Mouse (Mus musculus): Measurements from ENCODE around the gene Naa30.
"Not testable (repeated sequence)": the region's sequence is repeated elsewhere in the genome, so short reads cannot be mapped to it uniquely, and the experiment has no call there.

Gene Naa30

DNA sequence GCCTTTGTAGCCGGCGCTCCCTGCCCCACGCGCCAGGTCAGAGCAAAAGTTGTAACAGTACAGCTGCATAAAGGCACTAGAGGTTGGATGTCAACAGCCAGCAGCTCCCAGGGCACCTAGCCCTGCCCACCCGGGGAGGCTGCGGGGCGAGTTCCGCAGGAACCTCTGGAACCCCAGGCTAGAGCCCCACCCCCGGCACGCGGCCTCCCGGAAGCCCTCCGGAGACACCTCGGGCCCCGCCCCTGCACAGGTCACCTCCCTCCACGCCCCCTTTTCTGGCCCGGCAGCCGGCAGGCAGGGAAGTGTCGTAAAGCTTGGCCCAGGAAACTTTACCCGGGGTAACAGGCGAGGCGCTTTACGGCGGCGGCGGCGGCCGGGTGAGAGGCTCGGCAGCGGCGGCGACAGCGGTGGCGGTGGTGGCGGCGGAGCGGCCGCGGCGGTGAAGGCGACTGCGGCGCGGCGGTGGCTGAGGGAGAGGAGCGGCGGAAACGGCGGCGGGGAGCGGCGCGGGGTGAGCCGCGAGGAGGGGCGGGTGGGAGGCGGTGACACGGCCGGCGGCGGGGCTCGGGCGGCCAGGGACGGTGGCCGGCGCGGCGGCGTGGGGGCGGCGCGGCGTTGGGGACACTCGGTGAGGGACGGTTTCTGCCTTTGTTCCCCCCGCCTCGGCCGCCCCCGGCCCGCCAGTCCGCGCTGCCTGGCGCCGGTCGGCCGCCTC lies at the start of gene Naa30:
Naa30 (plus strand) TSS at position 360 of the 715 bp plus-strand sequence.
- in situ Hi-C loops (cut with MboI; ENCODE audit: low sequenced_read_pairs): no loop called here

DNA sequence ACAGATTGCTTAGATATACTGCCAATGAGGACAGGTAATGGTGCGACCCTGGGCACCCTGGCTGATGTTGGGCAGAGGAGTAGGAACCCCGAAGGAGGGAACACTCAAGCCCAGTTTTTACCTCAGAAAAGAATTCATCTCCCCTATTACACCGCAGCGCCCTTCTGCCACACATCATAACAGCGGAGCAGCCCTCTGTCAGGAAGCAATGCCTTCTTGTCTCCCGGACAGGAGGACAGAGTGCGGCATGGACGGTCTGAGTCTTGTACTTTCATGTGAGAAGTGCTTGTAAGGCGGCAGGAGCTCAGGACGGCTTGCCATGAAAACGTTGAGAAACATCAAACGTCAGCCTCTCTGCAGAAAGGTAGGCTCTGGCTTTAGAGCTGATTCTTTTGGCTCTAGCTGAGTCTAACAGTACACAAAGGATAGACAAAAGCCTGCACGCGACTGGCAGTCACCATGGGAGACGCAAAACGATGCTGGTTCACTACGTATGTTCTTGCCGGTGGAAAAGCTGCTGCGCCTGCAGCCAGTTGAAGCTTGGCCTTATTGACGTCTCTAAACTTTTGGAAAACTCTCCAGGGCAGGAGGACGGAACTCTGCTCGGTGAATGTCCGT lies 44.8 kb upstream of the Naa30 start:
- in situ Hi-C loops (cut with MboI; ENCODE audit: low sequenced_read_pairs): no loop called here

DNA sequence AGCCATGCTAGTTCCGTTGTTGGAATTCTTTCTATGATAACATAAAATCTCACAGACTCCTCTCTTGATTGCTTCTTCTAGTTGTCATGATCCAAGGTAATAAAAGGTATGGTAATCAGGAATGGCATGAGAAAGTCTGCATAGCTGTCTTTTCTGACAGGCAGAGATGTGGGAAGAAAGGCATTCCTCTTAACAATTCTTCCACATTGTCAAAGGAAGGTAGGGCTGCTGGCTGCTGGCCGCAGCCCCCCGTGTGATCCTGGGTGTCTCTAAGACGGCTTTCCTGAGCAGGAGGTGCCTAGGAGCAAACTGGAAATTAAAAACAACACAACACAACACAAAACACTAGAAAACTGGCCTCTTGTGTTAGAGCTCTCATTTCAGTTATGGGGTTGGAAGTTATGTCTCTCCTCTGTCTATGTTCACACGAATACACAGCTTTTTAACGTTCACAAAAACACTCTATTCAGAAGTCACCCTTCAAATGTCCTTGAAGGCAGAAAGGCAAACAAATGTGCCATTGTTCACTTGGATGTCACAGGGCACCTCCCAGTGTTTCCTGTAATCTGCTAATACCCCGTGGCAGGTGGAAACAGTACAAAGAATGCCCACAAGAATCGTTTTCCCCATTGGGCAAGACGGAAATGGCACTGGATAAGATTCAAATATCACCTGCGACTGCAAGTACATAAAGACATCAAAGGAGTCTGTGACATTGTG lies 43.3 kb upstream of the Naa30 start:
- in situ Hi-C loops (cut with MboI; ENCODE audit: low sequenced_read_pairs): no loop called here

DNA sequence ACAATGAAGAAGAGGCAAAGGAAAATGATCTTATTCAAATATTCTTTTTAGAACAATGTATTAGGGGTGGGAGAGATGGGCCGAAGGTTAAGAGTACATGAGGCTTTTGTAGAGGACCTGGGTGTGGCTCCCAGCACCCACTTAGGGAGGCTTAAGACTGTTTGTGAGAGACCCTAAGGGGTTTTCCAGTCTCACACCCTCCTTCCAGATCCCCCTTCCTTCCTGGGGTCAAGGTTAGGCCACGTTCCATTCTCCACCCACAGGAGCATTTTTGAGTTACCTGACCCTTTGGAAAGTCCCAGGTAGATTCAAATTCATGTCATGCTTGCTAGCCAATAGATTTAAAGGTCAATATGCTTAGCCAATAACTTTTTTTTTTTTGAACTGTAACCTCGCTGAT lies 39.6 kb upstream of the Naa30 start:
- in situ Hi-C loops (cut with MboI; ENCODE audit: low sequenced_read_pairs): no loop called here

DNA sequence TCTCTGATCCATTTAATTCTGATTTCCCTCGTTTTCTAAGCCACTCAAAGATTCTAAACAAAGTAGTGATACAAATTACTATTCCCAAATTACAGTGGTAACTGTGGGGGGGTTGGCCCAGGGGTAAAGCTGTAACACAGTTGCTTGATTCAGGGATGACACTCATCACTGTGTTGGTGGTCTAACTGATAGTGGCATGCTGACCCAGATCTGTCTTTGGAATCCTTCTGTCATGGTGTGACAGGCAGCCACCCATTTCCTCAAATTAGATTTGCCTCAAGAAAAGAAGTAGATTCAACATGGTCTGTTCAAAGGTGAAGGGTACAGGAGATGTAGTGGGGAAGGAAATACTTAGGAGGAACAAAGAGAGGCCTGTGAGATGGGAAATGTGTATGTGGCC lies 33.9 kb upstream of the Naa30 start:
- in situ Hi-C loops (cut with MboI; ENCODE audit: low sequenced_read_pairs): no loop called here

DNA sequence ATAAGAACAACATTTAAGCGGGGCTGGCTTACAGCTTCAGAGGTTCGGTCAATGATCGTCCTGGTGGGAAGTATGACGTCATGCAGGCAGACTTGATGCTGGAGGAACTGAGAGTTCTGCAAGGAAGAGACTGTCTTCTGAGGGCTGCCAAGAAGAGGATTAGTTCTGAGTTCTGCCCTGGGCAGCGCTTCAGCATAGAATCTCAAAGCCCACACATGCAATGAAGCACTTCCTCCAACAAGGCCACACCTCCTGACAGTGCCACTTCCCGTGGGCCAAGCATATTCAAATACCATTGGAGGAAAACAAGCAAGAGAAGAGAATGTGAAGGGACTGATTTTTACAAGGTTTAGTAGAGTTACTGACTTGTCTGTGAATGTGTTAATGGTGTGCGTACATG lies 31.3 kb upstream of the Naa30 start:
- in situ Hi-C loops (cut with MboI; ENCODE audit: low sequenced_read_pairs): no loop called here

DNA sequence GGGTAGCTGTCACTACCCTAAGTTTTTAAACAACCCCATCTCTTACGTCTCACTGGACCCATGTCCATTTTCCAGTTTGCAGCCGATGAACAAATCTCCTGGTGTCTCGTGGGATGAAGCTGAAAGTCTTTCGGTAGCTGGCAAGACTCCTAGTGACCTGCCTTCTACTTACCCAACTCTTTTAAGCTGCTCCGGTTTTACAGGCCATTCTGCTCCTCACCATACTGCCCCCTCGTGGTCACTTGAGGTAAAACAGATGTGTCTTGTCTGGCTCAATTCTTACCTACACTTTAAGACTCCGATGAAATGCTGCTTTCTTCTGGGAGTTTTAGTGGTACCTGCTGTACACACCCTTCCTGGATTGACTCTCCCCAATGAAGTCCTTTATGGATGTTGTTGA lies 18.2 kb upstream of the Naa30 start:
- in situ Hi-C loops (cut with MboI; ENCODE audit: low sequenced_read_pairs): no loop called here

DNA sequence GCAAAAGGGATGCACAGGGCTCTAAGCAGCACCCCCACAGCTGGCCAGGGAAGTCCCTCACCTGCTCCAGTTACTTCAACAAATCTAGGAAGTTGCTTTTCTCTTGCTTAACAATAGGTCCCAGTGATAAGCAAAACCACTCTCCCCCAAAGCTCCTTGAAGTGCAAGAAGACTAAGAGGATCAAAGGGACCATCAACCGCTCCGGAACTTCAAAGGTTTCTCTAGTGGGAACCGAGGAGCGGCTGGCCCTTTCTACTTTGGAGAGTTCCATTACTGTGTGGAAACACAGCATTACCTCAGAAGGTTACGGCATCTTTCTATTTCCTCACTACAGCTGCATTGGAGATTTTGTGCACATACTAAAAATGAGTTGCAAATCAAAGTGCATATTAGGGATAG lies 16.5 kb upstream of the Naa30 start:
- in situ Hi-C loops (cut with MboI; ENCODE audit: low sequenced_read_pairs): no loop called here

DNA sequence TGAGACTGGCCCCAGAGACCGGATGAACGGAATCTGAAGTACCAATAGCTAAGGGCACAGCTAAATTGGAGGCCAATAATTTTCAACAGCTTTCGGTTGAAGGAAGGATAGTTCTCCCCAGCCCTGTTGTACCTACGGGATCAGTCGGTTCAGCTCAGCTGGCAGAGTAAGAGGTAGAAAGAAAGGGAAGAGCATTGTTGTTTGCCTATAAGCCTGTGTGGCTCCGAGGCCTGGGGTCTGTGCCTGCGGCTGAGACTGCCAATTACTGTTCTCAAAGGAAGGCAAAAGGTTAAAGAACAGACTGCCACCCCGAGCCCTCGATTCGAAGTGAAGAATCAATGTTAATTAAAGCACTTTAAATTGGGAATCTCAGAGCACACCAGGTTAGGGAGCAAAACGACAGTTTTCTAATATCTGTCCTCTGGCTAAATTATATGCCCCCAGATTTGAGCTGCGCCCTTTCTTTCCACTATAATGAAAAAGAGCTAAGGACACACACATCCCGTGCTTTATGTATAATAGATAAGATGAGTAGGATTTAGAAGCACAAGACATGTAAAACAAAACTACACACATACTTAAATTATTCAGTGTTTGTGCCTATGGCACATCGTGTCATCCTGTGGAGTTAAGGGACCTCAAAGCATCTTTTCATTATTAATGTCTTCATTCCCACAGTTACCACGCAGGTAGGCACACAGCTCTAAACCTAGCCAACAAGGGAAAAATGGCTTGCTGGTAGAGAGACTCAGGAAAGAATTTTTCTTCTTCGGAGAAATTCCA lies 13.7 kb upstream of the Naa30 start:
- in situ Hi-C loops (cut with MboI; ENCODE audit: low sequenced_read_pairs): no loop called here

DNA sequence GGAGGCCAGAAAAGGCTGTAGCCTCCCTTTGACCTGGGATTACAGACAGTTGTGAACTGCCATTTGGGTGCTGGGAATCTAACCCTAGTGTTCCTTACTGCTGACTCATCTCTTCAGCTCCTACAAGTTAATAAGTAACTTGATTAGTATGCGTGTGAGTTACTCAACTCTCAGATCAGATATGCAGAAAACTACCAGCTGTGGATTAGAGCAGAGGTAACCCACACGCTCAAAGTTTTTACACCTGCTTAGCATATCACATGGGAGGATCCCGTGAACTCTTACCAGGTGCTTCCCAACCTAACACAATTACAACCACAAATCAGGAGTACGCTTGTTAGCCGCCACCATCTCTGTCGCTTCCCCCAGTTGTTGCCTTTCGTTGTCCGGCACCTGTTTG lies 740 bp upstream of the Naa30 start:
- in situ Hi-C loops (cut with MboI; ENCODE audit: low sequenced_read_pairs): no loop called here

DNA sequence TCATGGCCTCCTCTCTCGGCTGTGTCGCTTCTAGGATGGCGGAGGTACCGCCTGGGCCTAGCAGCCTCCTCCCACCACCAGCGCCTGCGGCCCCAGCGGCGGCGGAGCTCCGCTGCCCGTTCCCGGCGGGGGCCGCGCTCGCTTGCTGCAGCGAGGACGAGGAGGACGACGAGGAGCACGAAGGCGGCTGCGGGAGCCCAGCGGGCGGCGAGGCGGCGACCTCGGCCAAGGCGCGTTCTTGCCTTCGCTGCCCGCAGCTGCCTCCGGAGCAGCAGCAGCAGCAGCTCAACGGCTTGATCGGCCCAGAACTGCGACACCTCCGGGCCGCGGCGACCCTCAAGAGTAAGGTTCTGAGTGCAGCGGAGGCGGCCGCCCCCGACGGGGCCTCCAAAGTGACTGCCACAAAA lies 559 bp downstream of the Naa30 start:
- in situ Hi-C loops (cut with MboI; ENCODE audit: low sequenced_read_pairs): no loop called here

DNA sequence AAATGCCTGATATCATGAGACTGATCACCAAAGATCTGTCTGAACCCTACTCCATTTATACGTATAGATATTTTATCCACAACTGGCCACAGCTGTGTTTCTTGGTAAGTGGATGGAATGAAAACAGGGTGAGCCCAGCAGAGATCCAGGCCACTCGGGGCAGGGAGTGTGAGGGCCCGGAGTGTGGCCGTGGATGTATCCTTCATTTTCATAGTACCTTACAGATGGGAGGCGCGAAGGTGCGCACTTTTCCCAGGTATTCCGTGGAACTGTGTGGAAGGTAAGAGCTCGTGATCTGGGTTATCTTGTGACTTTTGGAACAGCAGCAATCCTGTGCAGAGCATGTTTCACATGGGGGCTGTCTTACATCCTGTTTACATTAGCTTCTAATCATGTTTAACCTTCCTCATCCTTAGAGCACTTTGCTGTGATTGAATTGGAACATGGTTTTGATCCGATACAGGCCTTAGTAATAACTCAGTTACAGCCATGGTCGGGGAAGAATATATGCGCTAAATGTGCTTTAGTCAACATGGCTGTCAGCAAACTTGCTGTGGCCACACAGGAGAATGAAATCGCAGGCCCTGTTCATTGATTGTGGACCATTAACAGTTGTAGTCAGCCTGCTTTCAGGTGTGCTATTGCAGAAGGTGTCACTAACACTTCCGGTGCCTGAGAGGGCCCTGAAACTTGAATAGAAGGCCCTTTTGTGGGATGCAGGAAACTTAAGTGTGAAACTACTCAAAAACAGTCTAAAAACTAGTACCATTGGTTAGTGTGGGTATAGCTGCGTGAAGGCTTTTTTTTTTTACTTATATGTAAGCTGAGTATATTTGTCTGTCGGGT lies 1.5 kb downstream of the Naa30 start:
- in situ Hi-C loops (cut with MboI; ENCODE audit: low sequenced_read_pairs): no loop called here

DNA sequence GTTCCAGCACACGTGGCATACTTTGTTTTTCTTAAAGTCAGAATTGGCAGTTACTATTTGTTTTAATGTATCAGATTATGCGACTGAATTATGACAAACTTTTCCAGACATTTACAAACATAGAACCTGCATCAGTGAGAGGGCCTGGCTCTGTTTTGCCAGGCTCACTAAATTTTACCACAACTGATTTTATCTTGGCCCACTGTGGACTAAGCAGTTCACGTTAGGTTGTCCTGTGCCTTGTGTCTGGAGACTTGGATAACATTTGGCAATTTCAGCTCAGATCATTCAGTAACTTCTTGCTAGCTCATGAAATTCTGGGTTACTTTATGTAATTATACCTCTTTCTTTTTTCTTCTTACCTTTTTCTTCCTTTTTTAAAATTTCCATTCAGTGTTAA lies 7.7 kb downstream of the Naa30 start:
- in situ Hi-C loops (cut with MboI; ENCODE audit: low sequenced_read_pairs): no loop called here

DNA sequence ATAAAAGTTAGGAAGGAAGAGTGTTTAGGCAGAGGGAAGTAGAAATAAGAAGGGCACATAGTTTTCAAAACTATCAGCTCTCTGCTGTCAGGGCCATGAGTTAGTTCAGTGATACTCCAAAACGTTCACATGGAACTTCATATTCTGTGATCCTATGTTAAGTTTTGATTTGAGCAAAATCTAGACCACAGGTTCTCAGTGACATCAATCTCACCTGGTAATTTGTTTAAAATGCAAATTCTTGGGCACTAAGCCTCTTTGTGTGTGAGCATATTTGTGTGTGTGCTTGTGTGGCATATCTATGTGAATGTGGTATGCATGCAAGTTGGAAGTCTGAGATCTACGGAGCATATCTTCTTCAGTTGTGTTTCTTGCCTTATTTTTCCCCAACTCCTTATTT lies 14.2 kb downstream of the Naa30 start:
- in situ Hi-C loops (cut with MboI; ENCODE audit: low sequenced_read_pairs): no loop called here

DNA sequence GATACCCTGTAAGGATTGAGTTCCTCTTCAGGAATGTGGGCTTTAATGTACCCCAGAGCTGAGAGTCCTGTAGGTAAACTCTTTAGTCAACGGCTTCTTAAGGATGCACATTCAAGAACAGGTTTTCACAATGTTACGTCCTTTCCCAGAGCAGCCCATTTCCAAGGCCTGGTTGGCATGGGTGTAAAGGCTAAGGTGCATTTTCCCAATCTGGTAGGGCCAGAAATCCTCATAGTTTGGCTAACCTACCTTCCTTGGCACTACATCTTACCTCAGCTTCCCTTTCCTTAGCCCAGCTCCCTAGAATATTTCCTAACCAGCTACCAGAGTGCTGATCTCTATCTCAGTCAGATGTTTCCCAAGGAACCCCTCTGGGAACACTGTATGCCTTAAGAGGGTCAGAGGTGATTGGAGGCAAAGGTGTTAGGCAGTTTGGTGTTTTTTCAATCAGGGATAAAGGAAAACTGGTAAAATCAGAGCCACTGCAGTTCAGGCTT lies 25.1 kb downstream of the Naa30 start:
- in situ Hi-C loops (cut with MboI; ENCODE audit: low sequenced_read_pairs): no loop called here

DNA sequence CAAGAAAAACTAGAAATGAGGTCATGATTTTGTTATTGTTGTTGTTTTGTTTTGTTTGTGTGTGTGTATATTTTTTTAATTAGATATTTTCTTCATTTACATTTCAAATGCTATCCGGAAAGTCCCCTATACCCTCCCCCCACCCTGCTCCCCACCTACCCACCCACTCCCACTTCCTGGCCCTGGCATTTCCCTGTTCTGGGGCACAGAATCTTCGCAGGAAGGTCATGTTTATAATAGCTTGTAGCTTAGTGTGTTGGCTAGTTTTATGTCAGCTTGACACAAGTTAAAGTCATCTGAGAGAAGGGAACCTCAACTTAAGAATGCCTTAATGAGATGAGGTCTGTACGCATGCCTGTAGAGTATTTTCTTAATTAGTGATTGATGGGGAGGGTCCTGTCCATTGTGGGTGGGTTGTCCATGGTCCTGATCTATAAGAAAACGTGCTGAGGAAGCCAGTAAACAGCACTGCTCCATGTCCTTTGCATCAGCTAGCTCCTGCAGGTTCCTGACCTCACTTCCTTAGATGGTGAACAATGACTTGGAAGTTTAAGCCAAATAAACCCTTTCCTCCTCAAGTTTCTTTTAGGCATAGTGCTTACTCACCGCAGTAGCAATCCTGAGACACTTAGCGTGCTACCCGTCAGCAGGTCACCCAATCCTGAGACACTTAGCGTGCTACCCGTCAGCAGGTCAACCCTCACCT lies 29.2 kb downstream of the Naa30 start:
- in situ Hi-C loops (cut with MboI; ENCODE audit: low sequenced_read_pairs): no loop called here

DNA sequence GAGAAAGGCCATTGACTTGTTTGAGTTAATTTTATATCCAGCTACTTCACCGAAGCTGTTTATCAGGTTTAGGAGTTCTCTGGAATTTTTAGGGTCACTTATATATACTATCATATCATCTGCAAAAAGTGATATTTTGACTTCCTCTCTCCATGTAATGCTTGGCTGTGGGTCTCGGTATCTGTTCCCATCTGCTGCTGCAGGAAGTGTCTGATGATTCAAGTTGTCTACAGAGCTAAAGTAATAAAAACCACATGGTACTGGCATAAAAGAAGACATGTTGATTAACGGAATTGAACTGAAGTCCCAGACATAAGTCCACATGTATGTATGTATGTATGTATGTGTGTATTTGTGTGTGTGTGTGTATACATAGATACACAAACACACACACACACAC lies 38.2 kb downstream of the Naa30 start:
- in situ Hi-C loops (cut with MboI; ENCODE audit: low sequenced_read_pairs): not testable (repeated sequence)

DNA sequence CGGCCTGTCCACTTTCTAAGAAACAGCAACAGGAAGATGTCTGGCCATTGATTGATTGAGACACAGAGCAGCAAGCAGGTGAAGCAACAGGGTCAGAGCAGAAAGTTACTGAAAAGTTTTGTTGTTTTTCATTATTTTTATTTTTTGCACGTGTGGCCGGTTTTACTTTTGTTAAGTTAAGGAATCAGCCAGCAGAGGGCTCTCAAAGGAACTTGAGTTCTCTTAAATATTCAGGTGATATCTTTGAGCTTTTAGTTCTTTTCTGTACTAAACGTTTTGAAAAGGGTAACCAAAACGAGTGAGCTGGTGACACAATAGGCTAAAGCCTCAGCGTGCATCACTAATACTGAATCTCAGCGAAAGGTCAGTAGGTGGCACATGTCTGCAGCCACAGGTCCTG lies 46.7 kb downstream of the Naa30 start:
- in situ Hi-C loops (cut with MboI; ENCODE audit: low sequenced_read_pairs): no loop called here

DNA sequence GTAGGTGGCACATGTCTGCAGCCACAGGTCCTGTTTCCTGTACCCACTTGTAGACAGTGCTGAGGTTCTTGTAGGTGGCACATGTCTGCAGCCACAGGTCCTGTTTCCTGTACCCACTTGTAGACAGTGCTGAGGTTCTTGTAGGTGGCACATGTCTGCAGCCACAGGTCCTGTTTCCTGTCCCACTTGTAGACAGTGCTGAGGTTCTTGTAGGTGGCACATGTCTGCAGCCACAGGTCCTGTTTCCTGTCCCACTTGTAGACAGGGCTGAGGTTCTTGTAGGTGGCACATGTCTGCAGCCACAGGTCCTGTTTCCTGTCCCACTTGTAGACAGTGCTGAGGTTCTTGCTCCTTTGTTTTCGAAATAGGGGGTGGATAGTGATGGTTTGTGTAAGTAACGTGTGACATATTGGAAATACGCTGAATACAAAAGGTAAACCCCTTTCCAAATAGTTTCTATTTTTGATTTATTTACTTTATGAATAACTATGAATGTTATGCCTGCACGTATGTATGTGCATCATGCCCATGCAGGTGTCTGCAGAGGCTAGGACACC lies 47.5 kb downstream of the Naa30 start:
- in situ Hi-C loops (cut with MboI; ENCODE audit: low sequenced_read_pairs): not testable (repeated sequence)
